Mouse (Mus musculus) lung, embryonic 14.5 days (tissue): ENCODE measurements around the gene Upk2. TPM values are rescaled to one million over a fixed set of nuclear protein-coding genes. Genes with fewer than 3 reads are reported as not detected.

ENCODE experiments used
- ATAC-seq: fragments of 200-750 bp; cut with Nextera tagmentation; 2 replicates; pipeline ENCODE4 v1.8.0; 2017; ENCODE audit warnings: mild to moderate bottlenecking, moderate TSS enrichment, moderate library complexity; ENCODE audit not compliant: insufficient read depth
- DNase-seq: peaks from one replicate; pipeline ENCODE4 v3.0.0-alpha.2; 2015
- H3K27ac ChIP-seq: fragments of 300-500 bp; sonication (generic); 2 replicates; pipeline ENCODE4 v1.5.1; 2014; ENCODE audit warnings: low read depth, mild to moderate bottlenecking, moderate library complexity
- H3K27me3 ChIP-seq: fragments of 300-500 bp; sonication (generic); 2 replicates; pipeline ENCODE4 v1.6.1; 2014; ENCODE audit warnings: low read length, control low read depth; ENCODE audit not compliant: insufficient read depth
- H3K36me3 ChIP-seq: fragments of 300-500 bp; sonication (generic); 2 replicates; pipeline ENCODE4 v1.6.1; 2014; ENCODE audit warnings: control low read depth; ENCODE audit not compliant: insufficient read depth
- H3K4me1 ChIP-seq: fragments of 300-500 bp; sonication (generic); 2 replicates; pipeline ENCODE4 v1.6.1; 2014; ENCODE audit warnings: antibody characterized with exemption, control low read depth; ENCODE audit not compliant: insufficient read depth
- H3K4me2 ChIP-seq: fragments of 300-500 bp; sonication (generic); 2 replicates; pipeline ENCODE4 v1.6.1; 2014; ENCODE audit warnings: mild to moderate bottlenecking
- H3K4me3 ChIP-seq: fragments of 300-500 bp; sonication (generic); 2 replicates; pipeline ENCODE4 v1.5.1; 2014; ENCODE audit warnings: low read depth, low read length
- H3K9ac ChIP-seq: fragments of 300-500 bp; sonication (generic); 2 replicates; pipeline ENCODE4 v1.6.1; 2014
- H3K9me3 ChIP-seq: fragments of 300-500 bp; sonication (generic); 2 replicates; pipeline ENCODE4 v1.6.1; 2016; ENCODE audit warnings: low read depth, low read length, control low read depth
- CTCF ChIP-seq: IDR thresholded peaks from 2 replicates; pipeline ENCODE4 v1.5.1; 2016; ENCODE audit warnings: antibody characterized with exemption, low read depth
- WGBS: fragments of 180-500 bp; shearing (Covaris S2); extraction: QIAGEN DNeasy Blood & Tissue Kit; methylation state at CpG from one replicate; pipeline ENCODE4 v1.1.7; 2014; 5-methylcytosine and 5-hydroxymethylcytosine counted together
- polyA plus RNA-seq: library from polyadenylated mRNA; unstranded; fragments of >200 nt; fragmentation: Nextera tagmentation; extraction: Ambion mirVana; gene quantifications from 2 replicates; pipeline ENCODE4 v1.2.1, GENCODE M21; 2014

Upk2 gene
- polyA plus RNA-seq, 1 experiment from 2014 or later: 0.39 TPM

DNA sequence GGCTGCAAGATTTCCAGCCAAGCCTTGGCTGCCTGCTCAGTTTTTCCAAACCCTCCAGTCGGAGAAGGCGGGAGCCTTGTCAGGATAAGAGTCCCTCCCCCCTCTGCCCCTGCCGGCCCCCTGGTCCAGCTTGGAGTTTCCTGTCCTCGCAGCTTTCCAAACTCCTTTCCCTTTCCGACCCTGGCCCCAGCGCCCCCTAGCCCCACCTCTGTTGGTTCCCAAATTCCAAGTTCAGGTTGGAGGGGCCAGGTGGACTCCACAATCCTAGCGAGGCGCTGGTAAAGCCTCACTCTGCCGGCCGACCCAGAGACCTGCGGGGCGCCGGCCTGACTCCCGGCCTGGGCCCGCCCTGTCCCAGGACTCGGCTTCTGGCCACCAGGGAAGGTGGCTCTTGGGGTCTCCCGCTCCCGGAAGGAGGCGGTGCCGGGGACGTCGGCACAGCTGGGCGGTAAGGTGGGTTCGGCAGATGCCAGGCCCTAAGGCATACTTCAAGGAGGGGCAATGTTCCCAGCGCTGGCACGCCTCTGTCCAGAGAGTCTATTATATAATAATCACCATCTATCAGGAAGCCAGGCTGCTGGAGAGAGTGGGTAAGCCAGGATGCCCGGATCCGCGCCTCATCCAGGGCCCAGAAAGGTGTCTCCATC is 24.3 kb upstream of the Upk2 start:
- Histone ChIP-seq H3K4me2 (peak overlapping the region; percentile 72), H3K9me3 (no peaks in the 10 kb centered on the region), H3K9ac (peak overlapping the region; percentile 82), H3K27me3 (no peaks in the 10 kb centered on the region), H3K4me1 (no peaks in the 10 kb centered on the region), H3K36me3 (no peaks in the 10 kb centered on the region), H3K4me3 (peak overlapping the region; percentile 75), H3K27ac (peak overlapping the region; percentile 99)
- TF ChIP-seq CTCF: peak; percentile 41
- DNase-seq: peak; percentile 94
- peak; percentile 55 for ATAC-seq
- 1% methylated on average over 29 of the region's 29 CpGs for WGBS

DNA sequence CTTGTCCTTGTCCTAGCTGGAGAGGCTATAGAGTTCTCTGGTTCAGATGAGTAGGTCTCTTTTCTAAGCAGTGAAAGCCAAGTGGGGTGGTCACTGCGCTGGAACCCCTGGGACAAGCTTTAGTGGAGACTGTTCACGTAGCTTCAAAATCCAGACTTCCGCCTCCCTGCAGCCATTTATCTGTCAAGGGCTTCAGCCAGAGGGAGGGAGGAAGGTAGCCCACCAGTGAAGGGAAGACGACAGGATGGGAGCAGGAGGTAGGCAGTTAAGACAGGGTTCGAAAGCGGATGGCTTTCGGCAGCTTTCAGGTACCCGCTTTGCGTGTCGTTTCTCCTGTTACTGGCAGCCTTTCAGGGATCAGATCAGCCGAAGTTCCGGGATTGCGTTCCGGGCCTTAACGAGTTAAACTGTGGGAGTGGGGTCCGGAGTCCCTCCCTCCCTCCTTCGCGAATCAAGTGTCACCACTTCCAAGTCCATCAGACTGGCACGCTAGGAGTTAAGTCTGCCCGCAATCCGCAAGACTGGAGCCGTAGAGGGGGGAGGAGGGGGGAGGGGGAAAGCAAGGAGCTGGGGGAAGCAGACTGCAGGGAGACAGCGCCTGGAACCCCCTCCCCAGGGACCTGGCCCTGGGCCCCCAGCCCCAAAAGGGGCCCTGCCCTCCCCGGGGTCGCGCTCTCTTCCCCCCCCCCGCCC is 23.6 kb upstream of the Upk2 start:
- no peak for TF ChIP-seq CTCF
- Histone ChIP-seq H3K4me2 (peak overlapping the region; percentile 72), H3K27me3 (no peaks in the 10 kb centered on the region), H3K9me3 (no peaks in the 10 kb centered on the region), H3K36me3 (no peaks in the 10 kb centered on the region), H3K9ac (peak overlapping the region; percentile 82), H3K27ac (peak overlapping the region; percentile 99), H3K4me1 (no peaks in the 10 kb centered on the region), H3K4me3 (peak overlapping the region; percentile 75)
- DNase-seq: peak; percentile 95
- ATAC-seq: peak; percentile 62
- WGBS: under 1% methylated on average over 25 of the region's 27 CpGs

DNA sequence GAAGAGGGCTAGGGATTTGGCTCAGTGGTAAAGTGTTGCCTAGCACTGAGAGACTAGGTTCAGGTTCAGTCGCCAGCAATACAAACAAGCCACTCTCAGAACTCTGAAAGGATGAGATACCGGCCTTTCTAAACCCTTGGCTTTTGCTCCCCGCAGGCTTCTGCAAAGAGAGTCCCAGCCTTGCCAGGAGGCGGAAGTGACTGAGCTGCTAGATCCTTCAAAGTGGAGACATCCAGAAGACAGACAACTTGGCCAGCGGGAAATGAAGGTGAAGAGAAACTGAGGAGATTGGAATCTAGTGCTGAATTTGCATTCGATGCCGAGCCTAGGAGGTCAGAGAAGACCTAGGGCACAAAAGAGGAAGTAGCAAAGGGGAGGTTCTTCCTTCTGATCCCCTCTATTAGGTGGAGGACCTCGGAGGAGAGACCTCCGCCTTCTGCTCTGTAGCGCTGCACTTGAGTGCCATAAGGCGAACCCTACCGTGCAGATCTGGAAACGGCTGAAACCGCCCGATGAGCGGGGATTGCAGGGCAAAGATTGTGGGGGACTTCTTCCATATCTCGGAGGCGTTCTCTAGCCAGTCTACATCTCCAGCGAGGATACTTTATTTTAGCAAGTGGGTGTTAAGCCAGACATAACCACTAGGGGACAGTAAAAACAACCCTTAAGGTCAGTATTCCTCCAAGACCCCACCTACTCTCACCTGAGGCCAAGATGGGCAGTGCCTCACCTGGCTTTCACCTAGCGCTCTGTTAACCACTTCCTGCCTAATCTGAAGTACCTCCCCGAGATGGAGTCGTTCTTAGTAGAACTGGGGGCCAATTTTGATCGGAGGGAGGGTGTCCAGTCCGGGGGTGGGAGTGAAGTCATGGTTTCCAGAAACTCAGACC is 22.8 kb upstream of the Upk2 start:
- H3K27me3 ChIP-seq: no peaks in the 10 kb centered on the region
- peak overlapping the region; percentile 72 for H3K4me2 ChIP-seq
- no peaks in the 10 kb centered on the region for H3K4me1 ChIP-seq
- H3K9me3 ChIP-seq: no peaks in the 10 kb centered on the region
- H3K9ac ChIP-seq: peak overlapping the region; percentile 82; the same call in 1 of the 2 replicates
- H3K27ac ChIP-seq: peak overlapping the region; percentile 99
- ATAC-seq (no peak; the same call in 1 of the 2 replicates), DNase-seq (peak; percentile 93)
- WGBS: 4% methylated on average over 24 of the region's 24 CpGs
- TF ChIP-seq CTCF: peak; percentile 94
- H3K36me3 ChIP-seq: no peaks in the 10 kb centered on the region
- peak overlapping the region; percentile 75 for H3K4me3 ChIP-seq

DNA sequence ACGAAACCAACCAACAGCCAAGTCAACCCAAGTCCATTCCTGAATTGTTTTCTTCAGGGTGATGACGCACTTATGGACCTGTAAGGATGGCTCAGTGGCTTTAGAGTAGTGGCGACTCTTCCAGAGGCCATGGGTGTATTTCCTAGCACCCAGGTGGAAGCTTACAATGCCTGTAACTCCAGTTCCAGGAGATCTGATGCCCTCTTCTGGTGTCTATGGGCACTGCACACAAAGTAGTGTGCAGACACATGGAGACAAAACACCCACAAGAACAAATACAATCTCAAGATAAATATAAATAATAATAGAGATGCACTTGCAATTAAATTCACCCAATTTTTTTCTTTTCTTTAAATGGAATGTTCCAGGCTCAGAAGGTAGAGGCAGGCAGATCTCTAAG is 21.2 kb upstream of the Upk2 start:
- no peaks in the 10 kb centered on the region for H3K9me3 ChIP-seq
- peak; percentile 4 for DNase-seq
- no peak overlapping the region for H3K4me2 ChIP-seq
- no peak overlapping the region for H3K4me3 ChIP-seq
- no peaks in the 10 kb centered on the region for H3K27me3 ChIP-seq
- no peak overlapping the region for H3K9ac ChIP-seq
- H3K36me3 ChIP-seq: no peaks in the 10 kb centered on the region
- H3K4me1 ChIP-seq: no peaks in the 10 kb centered on the region
- peak; percentile 40 for TF ChIP-seq CTCF
- no peak for ATAC-seq
- 89% methylated on average over 3 of the region's 3 CpGs for WGBS
- no peak overlapping the region for H3K27ac ChIP-seq

DNA sequence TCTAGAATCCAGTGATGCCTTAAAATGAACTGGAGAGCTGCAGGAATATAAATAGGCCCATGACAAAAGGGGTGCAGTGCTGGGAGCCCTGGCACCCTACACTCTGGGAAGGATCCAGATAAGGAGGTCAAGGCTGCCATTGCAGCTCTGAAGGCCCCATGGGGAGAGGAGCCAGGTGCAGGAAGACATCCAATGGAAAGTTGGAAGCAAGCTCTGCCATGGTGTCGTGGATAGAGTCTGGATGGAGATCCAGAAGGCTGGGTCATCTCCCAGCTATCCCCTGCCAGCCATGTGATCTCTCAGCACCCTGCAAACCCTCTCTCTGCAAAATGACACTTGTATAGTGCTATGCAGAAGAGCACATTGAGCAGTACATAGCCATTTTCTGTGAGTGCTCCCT is 19.6 kb upstream of the Upk2 start:
- 24% methylated on average over 1 of the region's 1 CpGs for WGBS
- H3K4me3 ChIP-seq: no peak overlapping the region
- ATAC-seq: no peak
- no peak overlapping the region for H3K4me2 ChIP-seq
- H3K36me3 ChIP-seq: no peaks in the 10 kb centered on the region
- H3K9me3 ChIP-seq: no peaks in the 10 kb centered on the region
- DNase-seq: no peak
- no peaks in the 10 kb centered on the region for H3K27me3 ChIP-seq
- no peak for TF ChIP-seq CTCF
- H3K4me1 ChIP-seq: no peaks in the 10 kb centered on the region
- no peak overlapping the region for H3K9ac ChIP-seq
- no peak overlapping the region for H3K27ac ChIP-seq

DNA sequence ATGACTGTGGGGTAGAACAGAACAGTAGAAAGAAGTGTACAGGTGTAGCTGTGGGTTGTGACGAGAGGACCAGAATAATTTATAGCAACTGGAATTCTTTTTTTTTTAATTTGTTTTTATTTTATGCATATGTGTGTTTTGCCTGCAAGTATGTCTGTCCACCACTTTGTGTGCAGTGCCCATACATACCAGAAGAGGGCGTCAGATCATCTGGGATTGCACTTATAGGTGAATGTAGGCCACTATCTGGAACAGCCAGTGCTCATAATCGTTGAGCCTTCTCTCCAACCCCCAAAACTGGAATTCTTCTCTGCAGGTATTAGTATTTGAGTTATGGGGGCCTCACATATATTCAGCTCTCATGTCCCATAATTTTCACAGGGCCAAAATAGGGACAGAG is 18.4 kb upstream of the Upk2 start:
- Histone ChIP-seq H3K36me3 (no peaks in the 10 kb centered on the region), H3K9me3 (no peaks in the 10 kb centered on the region), H3K27me3 (no peaks in the 10 kb centered on the region), H3K4me2 (no peak overlapping the region), H3K27ac (no peak overlapping the region), H3K4me3 (no peak overlapping the region), H3K4me1 (no peaks in the 10 kb centered on the region), H3K9ac (no peak overlapping the region)
- no peak for DNase-seq
- no peak for ATAC-seq
- 54% methylated on average over 3 of the region's 3 CpGs for WGBS
- TF ChIP-seq CTCF: peak; percentile 37

- no peak for TF ChIP-seq CTCF
Observed at GRCm38 (mm10) chr9:44468800-44469199, 14.0 kb upstream of the Upk2 start.

More at GRCm38 (mm10) chr9:44468800-44469199, 14.0 kb upstream of the Upk2 start:
- Histone ChIP-seq H3K27me3 (no peaks in the 10 kb centered on the region), H3K4me3 (no peak overlapping the region), H3K9ac (no peak overlapping the region), H3K36me3 (no peaks in the 10 kb centered on the region), H3K9me3 (no peaks in the 10 kb centered on the region), H3K27ac (no peak overlapping the region), H3K4me1 (no peaks in the 10 kb centered on the region), H3K4me2 (no peak overlapping the region)
- no peak for DNase-seq
- ATAC-seq: no peak
- 50% methylated on average over 2 of the region's 2 CpGs for WGBS
